Mouse (Mus musculus): ENCODE results near the gene Ifrd2. TPM values are rescaled to one million over a fixed set of nuclear protein-coding genes. Genes with fewer than 3 reads are reported as not detected.
A peak's percentile ranks its signal among the peaks of the same experiment; 100 is the strongest.

Gene Ifrd2
- polyA plus RNA-seq, 1 experiment from 2014 or later: 55.8 TPM

DNA sequence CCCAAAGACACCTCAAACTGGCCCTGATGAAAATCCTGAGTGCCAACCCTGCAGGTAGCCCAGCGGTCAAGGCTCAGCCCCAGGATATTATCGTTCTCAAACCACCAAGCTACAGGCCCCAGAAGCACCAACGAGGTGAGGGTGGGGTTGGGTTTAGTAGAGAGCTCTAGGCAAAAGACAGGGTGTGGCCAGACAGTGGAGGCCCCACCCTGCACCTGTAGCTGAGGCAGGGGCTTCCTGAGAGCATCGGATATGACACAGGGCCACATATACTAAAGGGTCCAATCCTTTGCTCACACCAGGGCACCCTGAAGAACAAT is 41.9 kb downstream of the Ifrd2 start:
- 19% methylated on average over 4 of the region's 4 CpGs for WGBS
- no peak for ATAC-seq (replicated peaks; ENCODE audit: low FRiP score)
- Histone ChIP-seq H3K9me3 (replicated peaks) (no peaks in the 10 kb centered on the region), H3K36me3 (peaks cover 25% of the 10 kb centered on the region), H3K4me3 (replicated peaks) (0 out of 2 replicates have a peak overlapping the region, but pooled peaks have one; percentile 11), H3K4me1 (peaks cover 90% of the 10 kb centered on the region), H3K27ac (peak overlapping the region; percentile 92), H3K27me3 (no peaks in the 10 kb centered on the region), H3K4me2 (peak overlapping the region; percentile 96), H3K9ac (0 out of 2 replicates have a peak overlapping the region, but pooled peaks have one; percentile 14)

DNA sequence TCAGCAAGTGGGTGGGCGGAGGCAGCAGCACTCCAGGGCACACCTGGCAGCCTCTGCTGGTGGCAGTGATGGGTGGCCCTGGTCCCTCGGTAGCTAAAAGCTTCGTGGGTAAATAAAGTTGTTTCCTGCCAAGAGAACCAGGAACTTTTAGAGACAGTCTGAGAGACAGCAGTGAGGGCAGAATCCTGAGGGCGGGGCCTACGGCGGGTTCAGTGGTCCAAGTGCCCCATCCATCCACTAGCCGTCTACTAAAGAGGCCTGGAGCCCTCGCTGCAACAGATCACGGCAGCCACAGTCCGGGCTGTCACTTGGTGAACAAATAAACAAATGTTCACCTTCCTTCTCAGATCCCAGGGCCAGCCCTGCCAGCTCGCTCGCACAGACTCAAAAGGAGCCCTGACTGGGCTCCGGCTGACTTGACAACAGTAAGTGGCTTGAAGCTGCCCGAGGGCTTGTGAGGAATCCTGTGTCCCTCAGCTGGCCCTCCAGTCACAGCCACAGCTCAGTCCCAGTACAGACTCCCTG is 42.5 kb downstream of the Ifrd2 start:
- peak overlapping the region; percentile 92 for H3K27ac ChIP-seq
- H3K27me3 ChIP-seq: no peaks in the 10 kb centered on the region
- H3K9me3 ChIP-seq (replicated peaks): no peaks in the 10 kb centered on the region
- peaks cover 84% of the 10 kb centered on the region for H3K4me1 ChIP-seq
- H3K4me2 ChIP-seq: peak overlapping the region; percentile 96
- WGBS: 17% methylated on average over 14 of the region's 14 CpGs
- no peak for ATAC-seq (replicated peaks; ENCODE audit: low FRiP score)
- peak overlapping the region; percentile 97; the same call in 1 of the 2 replicates for H3K9ac ChIP-seq
- peaks cover 19% of the 10 kb centered on the region; the same call in 1 of the 2 replicates for H3K36me3 ChIP-seq
- 0 out of 2 replicates have a peak overlapping the region, but pooled peaks have one; percentile 6 for H3K4me3 ChIP-seq (replicated peaks)

DNA sequence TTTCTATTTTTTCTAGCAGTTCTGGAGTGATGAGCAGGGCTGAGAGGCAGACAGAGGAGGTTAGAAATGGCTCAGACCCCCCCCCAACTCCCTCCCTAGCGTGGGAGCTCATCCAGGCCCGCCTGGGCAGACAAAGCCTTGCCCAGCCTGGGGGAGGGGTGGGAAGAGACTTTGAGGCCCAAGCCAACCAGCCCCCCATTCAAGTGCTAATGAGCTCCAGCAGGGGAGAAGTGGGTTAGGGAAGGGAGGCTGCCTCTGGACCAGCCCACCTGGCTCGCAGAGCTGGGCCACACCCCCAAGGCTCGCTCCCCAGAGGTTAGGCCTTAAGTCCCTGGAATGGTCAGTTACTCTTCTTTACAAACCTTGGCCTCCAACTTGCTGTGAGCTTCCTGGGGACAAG is 43.1 kb downstream of the Ifrd2 start:
- Histone ChIP-seq H3K4me3 (replicated peaks) (peak overlapping the region; percentile 6; the same call in 1 of the 2 replicates), H3K9ac (peak overlapping the region; percentile 97; the same call in 1 of the 2 replicates), H3K9me3 (replicated peaks) (no peaks in the 10 kb centered on the region), H3K4me2 (peak overlapping the region; percentile 96), H3K27ac (peak overlapping the region; percentile 92), H3K36me3 (peaks cover 13% of the 10 kb centered on the region; the same call in 1 of the 2 replicates), H3K4me1 (peaks cover 82% of the 10 kb centered on the region), H3K27me3 (no peaks in the 10 kb centered on the region)
- ATAC-seq (replicated peaks; ENCODE audit: low FRiP score): no peak
- WGBS: 20% methylated on average over 4 of the region's 4 CpGs

DNA sequence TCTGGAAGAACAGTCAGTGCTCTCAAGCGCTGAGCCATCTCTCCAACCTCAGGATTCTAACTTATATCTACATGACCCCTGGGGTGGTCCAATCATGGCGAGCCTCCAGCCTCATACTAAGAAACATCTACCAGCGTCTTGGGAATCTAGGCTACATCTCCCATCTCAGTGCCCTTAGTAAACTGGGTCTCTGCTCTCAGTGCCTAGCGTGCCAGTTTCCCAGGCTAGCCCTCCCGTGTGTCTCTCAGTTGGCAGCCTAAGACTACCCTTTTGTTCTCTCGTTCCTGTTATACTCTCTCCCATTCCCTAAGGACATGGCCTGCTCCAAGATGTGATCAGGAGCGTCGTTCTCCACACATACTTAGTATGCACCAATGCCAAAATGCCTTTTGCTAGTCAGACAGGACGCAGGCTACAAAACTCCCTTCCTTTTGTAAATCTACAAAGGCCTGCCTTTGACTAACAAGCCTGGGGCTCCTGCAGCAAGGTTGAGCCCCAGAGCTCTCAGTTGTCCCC is 43.9 kb downstream of the Ifrd2 start:
- Histone ChIP-seq H3K4me2 (peak overlapping the region; percentile 96), H3K27ac (peak overlapping the region; percentile 92), H3K36me3 (peaks cover 8% of the 10 kb centered on the region; the same call in 1 of the 2 replicates), H3K4me3 (replicated peaks) (peak overlapping the region; percentile 93; the same call in 1 of the 2 replicates), H3K4me1 (peaks cover 84% of the 10 kb centered on the region), H3K27me3 (no peaks in the 10 kb centered on the region), H3K9me3 (replicated peaks) (no peaks in the 10 kb centered on the region), H3K9ac (peak overlapping the region; percentile 97; the same call in 1 of the 2 replicates)
- 71% methylated on average over 9 of the region's 9 CpGs for WGBS
- ATAC-seq (replicated peaks; ENCODE audit: low FRiP score): no peak

DNA sequence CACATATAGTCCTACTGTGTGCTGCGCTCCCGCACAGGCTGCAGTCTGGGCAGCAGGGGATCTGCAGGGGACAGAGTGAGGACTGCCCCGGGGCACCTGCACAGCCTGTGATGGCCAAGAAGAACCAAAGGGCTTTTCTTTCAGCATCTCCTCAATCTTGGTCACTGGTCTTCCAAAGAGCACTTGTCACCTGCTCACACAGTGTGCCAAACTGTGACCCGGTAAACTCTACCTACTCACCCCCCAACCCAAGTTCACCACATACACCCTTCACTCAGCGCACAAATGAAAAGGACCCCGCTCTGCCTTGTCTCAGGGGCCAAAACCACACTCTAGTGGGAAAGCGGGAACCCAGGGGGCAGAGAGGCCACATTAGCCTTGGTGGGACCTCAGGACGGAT is 44.4 kb downstream of the Ifrd2 start:
- H3K4me1 ChIP-seq: peaks cover 82% of the 10 kb centered on the region
- ATAC-seq (replicated peaks; ENCODE audit: low FRiP score): no peak
- H3K36me3 ChIP-seq: peaks cover 8% of the 10 kb centered on the region; the same call in 1 of the 2 replicates
- H3K9ac ChIP-seq: peak overlapping the region; percentile 97
- WGBS: 89% methylated on average over 8 of the region's 8 CpGs
- H3K27me3 ChIP-seq: no peaks in the 10 kb centered on the region
- H3K9me3 ChIP-seq (replicated peaks): no peaks in the 10 kb centered on the region
- peak overlapping the region; percentile 93; the same call in 1 of the 2 replicates for H3K4me3 ChIP-seq (replicated peaks)
- peak overlapping the region; percentile 96 for H3K4me2 ChIP-seq
- peak overlapping the region; percentile 92 for H3K27ac ChIP-seq

DNA sequence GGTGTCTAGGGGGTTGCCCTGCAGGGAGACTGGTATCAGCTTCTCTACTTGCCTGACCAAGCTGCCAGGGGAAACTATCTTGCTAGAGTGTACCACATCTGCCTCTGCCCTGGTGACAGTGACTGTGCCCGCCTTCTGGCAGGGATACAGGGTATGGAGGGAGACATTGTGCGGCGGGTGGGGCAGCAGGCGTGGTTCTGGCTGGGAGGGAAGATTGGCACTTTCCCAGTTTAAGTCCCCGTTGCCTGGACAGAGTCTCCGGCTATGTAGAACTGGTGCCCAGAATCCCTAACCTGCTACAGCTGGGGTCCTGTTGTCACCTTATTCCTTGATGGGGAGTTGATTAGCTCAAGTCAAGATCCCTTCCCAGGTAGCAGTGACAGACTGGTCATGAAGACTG is 45.0 kb downstream of the Ifrd2 start:
- Histone ChIP-seq H3K4me2 (peak overlapping the region; percentile 96), H3K9ac (peak overlapping the region; percentile 97), H3K27me3 (no peaks in the 10 kb centered on the region), H3K4me1 (peaks cover 81% of the 10 kb centered on the region), H3K9me3 (replicated peaks) (no peaks in the 10 kb centered on the region), H3K27ac (peak overlapping the region; percentile 92), H3K4me3 (replicated peaks) (peak overlapping the region; percentile 93), H3K36me3 (peaks cover 8% of the 10 kb centered on the region; the same call in 1 of the 2 replicates)
- ATAC-seq (replicated peaks; ENCODE audit: low FRiP score): no peak
- WGBS: 64% methylated on average over 6 of the region's 6 CpGs

DNA sequence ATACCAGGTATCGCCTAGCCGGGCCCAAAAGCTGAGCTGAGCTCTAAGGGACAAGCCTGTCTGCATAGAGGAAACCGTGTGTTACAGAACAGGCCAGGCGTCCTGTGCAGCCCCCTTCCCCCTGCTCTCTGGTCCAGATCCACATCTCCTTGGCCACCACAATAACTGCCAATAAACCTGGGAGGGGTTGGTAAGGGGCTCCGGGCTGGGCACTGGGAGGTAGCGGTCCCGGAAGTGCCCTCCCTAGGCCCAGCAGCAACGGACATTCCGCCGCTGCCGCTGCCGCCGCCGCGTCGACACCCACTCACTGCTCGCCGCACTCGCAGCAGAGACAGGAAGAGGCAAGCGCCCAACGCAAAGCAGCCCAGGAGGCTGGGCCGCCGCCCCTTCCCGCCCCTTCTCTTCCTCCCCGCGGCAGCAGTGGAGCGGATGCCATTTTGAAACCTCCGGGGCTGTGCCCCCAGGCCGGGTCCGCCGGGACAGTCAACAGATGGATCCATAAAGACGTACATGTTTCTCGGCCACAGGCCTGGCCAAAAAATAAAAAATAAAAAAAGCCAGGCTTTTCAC is 45.7 kb downstream of the Ifrd2 start:
- H3K4me1 ChIP-seq: peaks cover 74% of the 10 kb centered on the region
- ATAC-seq (replicated peaks; ENCODE audit: low FRiP score): peak; percentile 14; the same call in 1 of the 2 replicates
- H3K4me2 ChIP-seq: peak overlapping the region; percentile 96
- peak overlapping the region; percentile 93 for H3K4me3 ChIP-seq (replicated peaks)
- WGBS: under 1% methylated on average over 32 of the region's 33 CpGs
- H3K27me3 ChIP-seq: no peaks in the 10 kb centered on the region
- H3K9ac ChIP-seq: peak overlapping the region; percentile 97
- H3K36me3 ChIP-seq: peaks cover 8% of the 10 kb centered on the region; the same call in 1 of the 2 replicates
- H3K27ac ChIP-seq: peak overlapping the region; percentile 92
- no peaks in the 10 kb centered on the region for H3K9me3 ChIP-seq (replicated peaks)

DNA sequence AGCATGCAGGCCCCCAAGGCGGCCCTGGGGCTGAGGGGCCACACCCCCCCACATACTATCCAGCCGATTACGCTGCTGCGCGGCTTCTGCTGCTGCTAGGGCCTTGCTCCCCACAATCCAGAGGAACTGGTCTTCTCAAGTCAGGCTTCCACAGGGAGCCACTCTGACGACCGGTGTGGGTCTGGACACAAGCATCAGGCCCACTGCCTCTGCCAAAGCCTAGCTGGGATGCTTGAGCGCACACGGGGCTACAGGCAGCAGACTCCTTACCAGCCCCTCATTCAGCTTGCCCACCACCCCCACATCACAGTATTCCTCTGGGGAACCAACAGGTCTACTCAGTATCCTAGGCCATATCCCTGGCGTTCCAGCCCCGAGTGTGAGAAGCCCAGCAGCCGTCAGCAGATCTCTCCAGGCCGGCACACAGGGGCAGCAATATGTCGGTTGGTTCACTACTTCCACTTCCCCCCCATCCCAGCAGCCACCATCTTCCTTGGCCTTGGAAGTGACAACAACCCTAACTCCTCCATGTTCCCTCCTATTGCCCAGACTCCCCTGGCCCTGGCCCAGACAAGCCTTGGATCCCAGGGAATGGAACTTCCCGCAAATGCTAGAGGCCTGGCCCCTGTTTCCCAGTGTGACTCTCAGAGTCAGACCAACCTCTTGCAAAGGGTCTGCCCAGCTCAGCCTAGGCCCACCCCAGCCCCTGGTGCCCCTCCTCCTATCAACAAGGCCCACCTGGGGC is 46.4 kb downstream of the Ifrd2 start:
- no peak for ATAC-seq (replicated peaks; ENCODE audit: low FRiP score)
- Histone ChIP-seq H3K4me3 (replicated peaks) (peak overlapping the region; percentile 93), H3K27me3 (no peaks in the 10 kb centered on the region), H3K36me3 (peaks cover 8% of the 10 kb centered on the region; the same call in 1 of the 2 replicates), H3K9me3 (replicated peaks) (no peaks in the 10 kb centered on the region), H3K27ac (peak overlapping the region; percentile 92), H3K4me1 (peaks cover 67% of the 10 kb centered on the region), H3K4me2 (peak overlapping the region; percentile 96), H3K9ac (peak overlapping the region; percentile 97)
- WGBS: 3% methylated on average over 15 of the region's 15 CpGs

DNA sequence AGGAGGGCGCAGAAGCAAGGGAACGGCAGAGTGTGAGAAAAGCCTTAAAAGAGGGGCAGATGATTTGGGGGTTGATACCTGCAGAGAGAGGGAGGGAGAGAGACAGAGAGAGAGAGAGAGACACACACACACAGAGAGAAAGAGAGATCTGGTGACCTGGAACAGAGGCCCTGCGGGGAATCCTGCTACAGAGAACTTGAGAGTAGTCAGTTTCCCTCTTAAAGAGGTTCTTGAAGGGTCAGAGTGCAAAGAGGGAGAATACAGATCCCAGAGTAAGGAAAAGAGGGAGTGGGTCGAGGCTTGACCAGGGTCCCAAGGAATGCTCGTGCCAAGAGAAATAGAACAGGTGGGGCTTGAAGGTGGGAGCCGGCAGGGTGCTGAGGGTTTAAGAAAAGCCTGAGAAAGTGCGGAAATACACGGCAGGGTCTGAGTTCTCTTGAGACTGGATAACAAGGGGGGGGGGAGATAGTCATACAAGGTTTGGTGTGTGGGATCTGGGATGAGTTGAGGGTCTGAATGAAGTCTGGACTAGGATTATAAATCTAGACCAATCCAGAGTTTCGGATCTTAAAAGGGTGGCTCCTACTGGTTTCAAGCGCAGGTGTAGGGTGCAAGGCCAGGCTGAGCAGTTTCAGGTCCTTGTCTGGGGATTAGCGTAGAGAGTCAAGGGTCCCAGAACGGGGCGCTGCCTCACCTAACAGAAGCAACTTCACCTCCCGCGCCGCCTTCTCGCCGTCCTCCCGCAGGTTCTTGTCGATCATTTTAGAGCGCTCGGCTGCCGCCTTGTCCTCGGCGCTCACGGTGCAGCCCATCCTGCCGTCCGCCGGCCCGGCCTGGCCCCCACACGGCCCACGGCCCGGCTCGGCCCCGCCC is 47.2 kb downstream of the Ifrd2 start:
- Histone ChIP-seq H3K27ac (peak overlapping the region; percentile 92), H3K27me3 (no peaks in the 10 kb centered on the region), H3K9me3 (replicated peaks) (no peaks in the 10 kb centered on the region), H3K4me3 (replicated peaks) (peak overlapping the region; percentile 93), H3K9ac (peak overlapping the region; percentile 97), H3K4me1 (peaks cover 59% of the 10 kb centered on the region), H3K4me2 (peak overlapping the region; percentile 96), H3K36me3 (peaks cover 8% of the 10 kb centered on the region; the same call in 1 of the 2 replicates)
- WGBS: under 1% methylated on average over 35 of the region's 35 CpGs
- peak; percentile 1; the same call in 1 of the 2 replicates for ATAC-seq (replicated peaks; ENCODE audit: low FRiP score)

DNA sequence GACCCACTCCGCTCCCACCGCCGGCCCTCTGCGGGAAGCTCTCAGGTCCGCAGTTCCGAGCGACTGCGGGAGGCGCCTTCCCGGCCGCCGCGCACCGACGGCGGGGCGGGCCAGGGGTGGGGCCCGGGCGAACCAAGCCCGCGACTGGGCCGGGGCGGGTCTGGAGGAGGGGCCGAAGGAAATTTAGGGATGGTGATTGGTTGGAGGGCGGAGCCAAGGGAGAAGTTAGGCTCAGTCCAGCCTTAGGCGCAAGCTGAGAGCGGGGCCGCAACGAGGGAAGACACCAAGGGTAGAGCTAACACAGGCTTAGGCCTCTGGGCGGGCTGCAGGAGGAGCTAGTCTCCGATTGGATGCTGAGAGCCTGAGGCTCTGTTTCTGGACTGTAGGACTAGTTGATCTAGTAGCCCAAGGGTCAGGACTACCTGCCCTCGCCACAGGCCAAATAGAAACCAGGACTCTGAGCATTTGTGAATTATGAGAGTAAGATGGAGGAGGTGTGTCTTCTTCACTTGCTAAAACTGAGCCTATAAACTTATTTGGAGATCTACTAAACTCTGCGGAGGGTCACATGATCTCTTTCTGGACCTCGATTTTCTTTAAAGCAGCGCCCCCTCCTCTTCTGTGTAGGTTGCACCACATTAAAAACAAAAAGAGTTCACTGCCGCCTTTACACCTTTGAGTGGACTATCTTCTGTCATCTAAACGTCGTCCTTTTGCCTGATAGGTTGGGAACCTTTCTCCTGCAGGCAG is 48.0 kb downstream of the Ifrd2 start, which contains the start of gene Gnai2:
Gnai2 (minus strand) TSS at position 89 of the 750 bp plus-strand sequence.
- 2% methylated on average over 38 of the region's 38 CpGs for WGBS
- H3K9ac ChIP-seq: peak within 1 kb of the TSS; percentile 97

More for the DNA sequence above, 48.0 kb downstream of the Ifrd2 start, which contains the start of gene Gnai2:
- Histone ChIP-seq H3K27me3 (no peaks in the 10 kb centered on the region), H3K27ac (peak within 1 kb of the TSS; percentile 92), H3K4me2 (peak within 1 kb of the TSS; percentile 96), H3K9me3 (replicated peaks) (no peaks in the 10 kb centered on the region), H3K4me1 (peaks cover 54% of the 10 kb centered on the region), H3K36me3 (peaks cover 8% of the 10 kb centered on the region; the same call in 1 of the 2 replicates), H3K4me3 (replicated peaks) (peak within 1 kb of the TSS; percentile 93)
- peak; percentile 97 for ATAC-seq (replicated peaks; ENCODE audit: low FRiP score)
